Mouse (Mus musculus): ENCODE data around the gene Vamp1.

Vamp1 gene

GRCm38 (mm10) chr6:125213129-125213528 is 2.2 kb upstream of the Vamp1 start:
- DNase-seq (ENCODE audit: low spot score) = no peak

- no peak for DNase-seq (ENCODE audit: low spot score)
Observed at GRCm38 (mm10) chr6:125213715-125214114, 1.6 kb upstream of the Vamp1 start.

GRCm38 (mm10) chr6:125216898-125217297 is 1.5 kb downstream of the Vamp1 start:
- DNase-seq (ENCODE audit: low spot score) = no peak

- DNase-seq (ENCODE audit: low spot score) = no peak
Observed at GRCm38 (mm10) chr6:125217899-125218298, 2.5 kb downstream of the Vamp1 start.

- peak; percentile 39 for DNase-seq (ENCODE audit: low spot score)
Observed at GRCm38 (mm10) chr6:125218963-125219362, 3.6 kb downstream of the Vamp1 start.

GRCm38 (mm10) chr6:125221115-125221745 is 5.9 kb downstream of the Vamp1 start:
- DNase-seq (ENCODE audit: low spot score) = no peak

GRCm38 (mm10) chr6:125222146-125222545 is 6.8 kb downstream of the Vamp1 start:
- no peak for DNase-seq (ENCODE audit: low spot score)

GRCm38 (mm10) chr6:125222577-125222976 is 7.2 kb downstream of the Vamp1 start:
- DNase-seq (ENCODE audit: low spot score) = no peak

- no peak for DNase-seq (ENCODE audit: low spot score)
Observed at GRCm38 (mm10) chr6:125225518-125226115, 10.3 kb downstream of the Vamp1 start.

GRCm38 (mm10) chr6:125230571-125230970 is 15.2 kb downstream of the Vamp1 start:
- no peak for DNase-seq (ENCODE audit: low spot score)

GRCm38 (mm10) chr6:125231117-125232044 is 16.0 kb downstream of the Vamp1 start, which contains the start of gene Tapbpl:
Gene Tapbpl (minus strand): TSS chr6:125231860.
- peak; percentile 41 for DNase-seq (ENCODE audit: low spot score)

- DNase-seq (ENCODE audit: low spot score) = no peak
Observed at GRCm38 (mm10) chr6:125232045-125232437, 16.7 kb downstream of the Vamp1 start.

GRCm38 (mm10) chr6:125232516-125232915 is 17.2 kb downstream of the Vamp1 start:
- DNase-seq (ENCODE audit: low spot score) = no peak

- DNase-seq (ENCODE audit: low spot score) = no peak
Observed at GRCm38 (mm10) chr6:125233816-125234519, 18.6 kb downstream of the Vamp1 start.

- DNase-seq (ENCODE audit: low spot score) = no peak
Observed at GRCm38 (mm10) chr6:125234520-125234828, 19.1 kb downstream of the Vamp1 start.

- no peak for DNase-seq (ENCODE audit: low spot score)
Observed at GRCm38 (mm10) chr6:125236341-125236740, 21.0 kb downstream of the Vamp1 start.

GRCm38 (mm10) chr6:125236782-125237181 is 21.4 kb downstream of the Vamp1 start, which contains the start of gene Cd27:
Gene Cd27 (minus strand): TSS chr6:125237010.
- DNase-seq (ENCODE audit: low spot score) = no peak

GRCm38 (mm10) chr6:125237421-125237820 is 22.1 kb downstream of the Vamp1 start:
- DNase-seq (ENCODE audit: low spot score) = no peak

GRCm38 (mm10) chr6:125238396-125238795 is 23.0 kb downstream of the Vamp1 start:
- DNase-seq (ENCODE audit: low spot score) = no peak

GRCm38 (mm10) chr6:125239547-125239946 is 24.2 kb downstream of the Vamp1 start:
- DNase-seq (ENCODE audit: low spot score) = no peak

- no peak for DNase-seq (ENCODE audit: low spot score)
Observed at GRCm38 (mm10) chr6:125240617-125241016, 25.3 kb downstream of the Vamp1 start.

- no peak for DNase-seq (ENCODE audit: low spot score)
Observed at GRCm38 (mm10) chr6:125241566-125241965, 26.2 kb downstream of the Vamp1 start.

All from ovary, postnatal 14 days (tissue).